Mouse (Mus musculus) thymus, adult 2 months (tissue): ENCODE measurements around the gene Usp49. TPM values are rescaled to one million over a fixed set of nuclear protein-coding genes. Genes with fewer than 3 reads are reported as not detected.

ENCODE experiments used
- DNase-seq: peaks from one replicate; pipeline ENCODE4 v3.0.0; 2021
- H3K27ac ChIP-seq: fragments of 200-500 bp; 2 replicates; pipeline ENCODE4 v1.5.1; 2012; ENCODE audit warnings: low read length, control low read depth; ENCODE audit not compliant: control insufficient read depth, insufficient read depth
- H3K27me3 ChIP-seq: fragments of 200-500 bp; 2 replicates; pipeline ENCODE4 v1.6.1; 2012; ENCODE audit warnings: mild to moderate bottlenecking, low read length, moderate library complexity, mixed read lengths; ENCODE audit not compliant: control insufficient read depth, insufficient read depth
- H3K36me3 ChIP-seq: fragments of 200-500 bp; 2 replicates; pipeline ENCODE4 v1.6.1; 2012; ENCODE audit warnings: mild to moderate bottlenecking, low read length, moderate library complexity; ENCODE audit not compliant: control insufficient read depth, insufficient read depth
- H3K4me1 ChIP-seq: fragments of 200-500 bp; replicated peaks from 2 replicates; pipeline ENCODE4 v1.6.1; 2012; ENCODE audit warnings: low read length; ENCODE audit not compliant: control insufficient read depth, insufficient read depth
- H3K4me3 ChIP-seq: fragments of 200-500 bp; 2 replicates; pipeline ENCODE4 v1.5.1; 2012; ENCODE audit warnings: mild to moderate bottlenecking, low read length, control low read depth, moderate library complexity; ENCODE audit not compliant: control insufficient read depth, insufficient read depth
- CTCF ChIP-seq: fragments of 200-500 bp; IDR thresholded peaks from 2 replicates; pipeline ENCODE4 v1.5.1; 2012; ENCODE audit warnings: mild to moderate bottlenecking, control low read depth, low read length, moderate library complexity, borderline replicate concordance; ENCODE audit not compliant: control insufficient read depth, poor library complexity, insufficient read depth; ENCODE audit errors: extremely low read depth
- POLR2A ChIP-seq: fragments of 200-500 bp; IDR thresholded peaks from 2 replicates; pipeline ENCODE4 v1.6.1; 2012; ENCODE audit warnings: mild to moderate bottlenecking, low read length, control low read depth, moderate library complexity; ENCODE audit not compliant: control insufficient read depth, poor library complexity, insufficient read depth; ENCODE audit errors: extremely low read depth
- WGBS: fragments of 180-500 bp; shearing (Covaris S2); methylation state at CpG from one replicate; pipeline ENCODE4 v1.1.7; 2018; 5-methylcytosine and 5-hydroxymethylcytosine counted together
- polyA plus RNA-seq: library from polyadenylated mRNA; depleted of rRNA; stranded (reverse); fragments of >200 nt; gene quantifications from 2 replicates; pipeline ENCODE4 v1.2.3, GENCODE M21; 2012

Gene Usp49
- polyA plus RNA-seq, 1 experiment, result 12.5 TPM

DNA sequence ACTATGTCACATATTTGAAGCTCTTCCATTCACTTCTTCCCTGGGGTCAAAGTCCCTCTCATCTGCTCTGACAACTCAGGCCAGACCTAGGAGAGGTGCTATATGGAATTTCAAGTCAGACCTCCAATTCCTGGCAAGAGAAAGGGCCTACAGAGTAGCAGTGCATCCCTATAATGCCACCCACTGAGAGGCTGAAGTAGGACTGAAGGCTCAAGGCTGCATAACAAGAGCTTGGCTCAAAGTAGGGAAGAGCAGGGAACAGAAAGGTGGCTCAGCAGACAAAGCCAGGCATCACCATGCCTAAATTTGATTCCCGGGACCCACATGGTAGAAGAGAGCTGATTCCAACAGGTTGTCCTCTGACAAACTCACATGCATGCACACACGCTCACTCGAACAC is 61.2 kb downstream of the Usp49 start:
- peaks cover 24% of the 10 kb centered on the region for H3K4me1 ChIP-seq
- no peaks in the 10 kb centered on the region for H3K36me3 ChIP-seq
- 98% methylated on average over 3 of the region's 3 CpGs for WGBS
- no peak overlapping the region for H3K27ac ChIP-seq
- DNase-seq, result no peak
- peaks cover 3% of the 10 kb centered on the region; the same call in 1 of the 2 replicates for H3K27me3 ChIP-seq
- no peak overlapping the region for H3K4me3 ChIP-seq
- TF ChIP-seq POLR2A (no peak), CTCF (no peak)

DNA sequence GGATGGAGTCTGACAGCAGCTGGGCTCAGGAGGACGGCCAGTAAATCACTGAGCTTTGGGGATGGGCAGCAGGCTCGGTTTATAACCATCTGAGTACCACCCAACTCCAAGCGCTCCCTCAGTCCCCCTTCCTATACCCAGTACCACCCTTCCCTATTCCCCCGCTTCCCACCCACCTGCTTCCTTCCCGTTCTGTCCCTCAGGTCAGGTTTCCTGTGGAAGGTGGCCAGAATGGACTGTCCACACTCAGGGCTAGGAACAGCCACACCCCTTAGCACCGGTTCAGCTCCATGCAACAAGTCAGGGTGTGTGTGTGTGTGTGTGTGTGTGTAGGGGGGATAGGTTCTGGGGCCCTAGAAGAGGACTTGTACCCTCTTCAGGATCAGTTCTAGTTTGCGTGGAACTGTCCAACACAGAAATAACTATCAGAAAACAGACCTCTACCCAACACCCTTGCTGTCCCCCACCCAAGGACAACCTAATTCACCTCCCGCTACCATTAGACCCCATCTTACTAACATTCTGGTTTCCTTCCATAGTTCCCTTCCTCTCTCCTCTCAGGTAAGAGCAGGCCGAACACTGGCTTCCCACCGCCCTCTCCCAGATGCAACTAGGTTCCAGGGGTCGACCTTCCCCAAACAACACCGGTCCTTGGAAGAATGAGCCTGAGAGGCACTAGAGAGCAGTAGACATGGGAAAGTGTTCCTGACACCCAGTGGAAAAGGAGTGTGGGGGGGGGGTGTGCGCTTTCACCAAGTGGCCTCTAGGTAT is 63.4 kb downstream of the Usp49 start:
- TF ChIP-seq CTCF (no peak), POLR2A (no peak)
- H3K4me3 ChIP-seq, result peak overlapping the region; percentile 57
- H3K36me3 ChIP-seq, result no peaks in the 10 kb centered on the region
- DNase-seq, result no peak
- peaks cover 3% of the 10 kb centered on the region; the same call in 1 of the 2 replicates for H3K27me3 ChIP-seq
- 75% methylated on average over 13 of the region's 13 CpGs for WGBS
- H3K4me1 ChIP-seq, result peaks cover 12% of the 10 kb centered on the region
- no peak overlapping the region for H3K27ac ChIP-seq

DNA sequence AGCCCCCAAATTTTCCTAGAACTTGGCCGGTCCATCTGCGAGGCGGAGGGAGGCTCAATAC is 63.8 kb downstream of the Usp49 start, which contains the start of gene Gm21981:
Gene Gm21981 (minus strand): TSS at position 14 of the 61 bp plus-strand sequence.
- Histone ChIP-seq H3K4me1 (peaks cover 8% of the 10 kb centered on the region), H3K27ac (no peak within 1 kb of the TSS), H3K4me3 (peak within 1 kb of the TSS; percentile 57), H3K27me3 (peaks cover 3% of the 10 kb centered on the region; the same call in 1 of the 2 replicates), H3K36me3 (no peaks in the 10 kb centered on the region)
- no peak for DNase-seq
- TF ChIP-seq POLR2A (no peak), CTCF (no peak)
- WGBS, result 4% methylated on average over 3 of the region's 3 CpGs

DNA sequence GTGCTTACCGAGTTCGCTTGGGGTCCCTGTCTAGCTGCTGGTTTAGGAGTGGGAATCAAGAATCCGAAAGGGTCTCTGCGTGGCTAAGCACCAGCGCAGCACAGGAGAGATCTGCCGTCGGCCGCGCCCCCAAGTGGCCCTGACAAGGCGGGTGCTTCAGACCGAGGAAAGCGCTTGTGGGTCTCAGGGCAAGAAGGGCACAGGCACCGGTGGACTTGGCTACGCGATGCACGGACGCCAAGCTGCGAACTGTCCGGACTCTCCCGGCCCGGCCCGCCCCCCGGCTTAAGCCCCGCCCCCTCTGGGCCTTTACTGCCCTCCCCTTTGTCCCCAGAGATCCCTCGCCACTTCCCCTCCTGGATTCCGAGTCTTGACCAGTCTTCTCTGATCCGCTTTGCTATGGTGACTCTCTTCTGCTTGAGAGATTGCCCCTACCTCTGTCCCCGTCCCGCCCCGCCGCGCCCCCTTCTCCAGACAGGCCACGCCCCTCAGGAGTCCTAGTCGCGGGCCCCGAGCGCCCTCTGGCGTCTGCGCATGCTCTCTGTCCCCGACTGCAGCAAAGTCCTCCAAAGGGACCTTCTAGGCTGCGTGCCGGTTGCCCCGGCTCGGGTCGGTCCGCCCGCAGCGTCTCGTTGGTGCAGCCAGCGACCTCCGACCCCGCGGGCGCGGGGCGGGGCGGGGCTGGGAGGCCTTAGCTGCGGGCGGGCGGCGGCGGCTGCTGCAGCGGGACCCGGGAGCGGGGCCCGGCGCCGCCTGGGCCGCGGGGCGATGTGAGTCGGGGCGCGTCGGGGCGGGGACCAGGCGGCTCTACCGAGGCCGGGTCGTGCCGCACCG is 64.2 kb downstream of the Usp49 start, which contains the start of gene Prickle4:
Gene Prickle4 (minus strand): TSS at position 234 of the 834 bp plus-strand sequence.
- peak; percentile 47; the same call in 1 of the 2 replicates for TF ChIP-seq POLR2A
- peak; percentile 93 for TF ChIP-seq CTCF
- H3K27me3 ChIP-seq, result peaks cover 3% of the 10 kb centered on the region; the same call in 1 of the 2 replicates
- under 1% methylated on average over 80 of the region's 82 CpGs for WGBS
- peak; percentile 96 for DNase-seq
- peak within 1 kb of the TSS; percentile 57 for H3K4me3 ChIP-seq
- no peak within 1 kb of the TSS for H3K27ac ChIP-seq
- H3K4me1 ChIP-seq, result peaks cover 7% of the 10 kb centered on the region
- no peaks in the 10 kb centered on the region for H3K36me3 ChIP-seq

DNA sequence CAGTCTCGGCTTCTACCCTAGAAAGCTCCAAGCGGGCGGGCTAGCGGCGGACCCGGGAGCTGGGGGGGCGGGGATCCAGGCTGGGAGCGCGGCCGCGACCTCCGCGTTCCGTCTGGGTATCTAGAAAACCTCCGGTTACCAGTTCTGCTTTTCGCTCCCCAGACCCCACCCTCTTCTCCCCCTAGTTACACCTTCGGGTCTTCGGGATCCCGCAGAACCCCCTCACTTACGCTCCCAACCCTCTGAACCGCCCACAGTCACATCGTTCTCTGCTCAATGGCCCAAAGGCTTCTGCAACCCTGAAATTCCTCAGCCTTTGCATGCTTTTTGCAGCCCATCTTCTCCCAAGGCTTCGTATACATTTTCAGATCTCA is 64.8 kb downstream of the Usp49 start:
- Histone ChIP-seq H3K4me1 (peaks cover 7% of the 10 kb centered on the region), H3K27me3 (peaks cover 3% of the 10 kb centered on the region; the same call in 1 of the 2 replicates), H3K4me3 (peak overlapping the region; percentile 57), H3K36me3 (no peaks in the 10 kb centered on the region), H3K27ac (no peak overlapping the region)
- DNase-seq, result no peak
- TF ChIP-seq CTCF (no peak), POLR2A (no peak)
- under 1% methylated on average over 23 of the region's 23 CpGs for WGBS

DNA sequence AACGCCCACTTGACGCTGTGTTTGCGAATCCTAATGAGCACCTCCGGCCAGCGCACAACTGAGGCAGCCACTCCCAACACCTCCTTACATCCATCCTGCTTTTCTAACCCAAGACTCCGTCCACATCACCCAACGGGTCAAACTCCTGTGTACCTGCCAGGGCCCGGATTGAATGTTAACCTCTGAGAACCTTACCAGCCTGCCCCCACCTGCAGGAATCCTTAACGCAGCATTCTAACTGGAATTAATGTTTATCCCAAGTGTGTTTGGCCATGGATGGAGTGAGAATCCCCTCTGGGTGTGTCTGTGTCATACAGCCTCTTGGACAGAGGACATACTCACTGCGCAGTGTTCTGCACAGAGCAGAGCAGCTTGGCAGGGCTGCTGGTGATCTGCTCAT is 67.7 kb downstream of the Usp49 start:
- no peak overlapping the region for H3K4me3 ChIP-seq

More for the DNA sequence above, 67.7 kb downstream of the Usp49 start:
- WGBS, result 96% methylated on average over 10 of the region's 10 CpGs
- DNase-seq, result no peak
- H3K36me3 ChIP-seq, result no peaks in the 10 kb centered on the region
- TF ChIP-seq POLR2A, result no peak
- TF ChIP-seq CTCF, result no peak
- no peak overlapping the region for H3K27ac ChIP-seq
- peaks cover 3% of the 10 kb centered on the region; the same call in 1 of the 2 replicates for H3K27me3 ChIP-seq
- peaks cover 7% of the 10 kb centered on the region for H3K4me1 ChIP-seq
